ENCODE assay signal across 8 mouse cellular contexts in genomic region chr6:4086663-4087454, GRCm38 (mm10). TPM values are rescaled to one million over a fixed set of nuclear protein-coding genes. Genes with fewer than 3 reads are reported as not detected.
DNase-seq lines count a peak whose midpoint lies in the region; ATAC-seq and TF ChIP-seq lines count a peak whose summit lies in the region.

TSS of gene Bet1 (minus strand) at chr6:4086972.

- TF ChIP-seq CTCF in CH12.LX (conservative IDR thresholded peaks at IDR 0.05 in 1 of 2, IDR thresholded peaks at IDR 0.05 in 1 of 2; ENCODE audit: low read depth in 2 of 2, low read length in 2 of 2) = no peak

- 1% methylated on average over 24 of the region's 24 CpGs for whole genome bisulfite sequencing in forebrain, embryonic 11.5 days
- under 1% methylated on average over 24 of the region's 24 CpGs for WGBS in heart, embryonic 16.5 days
- WGBS in liver, embryonic 15.5 days (ENCODE audit: insufficient replicate concordance) = 2% methylated on average over 24 of the region's 24 CpGs
- WGBS in neural tube, embryonic 12.5 days = 1% methylated on average over 24 of the region's 24 CpGs

- no peak for TF ChIP-seq RAD21 in CH12.LX (IDR thresholded peaks at IDR 0.05; ENCODE audit: low read depth, low read length)

- H3K4me3 ChIP-seq in CH12.LX (replicated peaks in 1 of 3; ENCODE audit: low read depth in 2 of 3, low read length in 2 of 3, poor library complexity in 1 of 3) = peak within 1 kb of the TSS; percentile 66 to 98 (median 71)
- H3K4me3 ChIP-seq in forebrain, embryonic 11.5 days (ENCODE audit: low read depth, low read length) = peak within 1 kb of the TSS; percentile 61
- peak within 1 kb of the TSS; percentile 92 for H3K4me3 ChIP-seq in heart, embryonic 16.5 days (ENCODE audit: low read length)
- peak within 1 kb of the TSS; percentile 81 for H3K4me3 ChIP-seq in liver, embryonic 15.5 days (replicated peaks)
- peak within 1 kb of the TSS; percentile 73 for H3K4me3 ChIP-seq in neural tube, embryonic 12.5 days

- no peak within 1 kb of the TSS for H3K27ac ChIP-seq in CH12.LX (ENCODE audit: insufficient read depth, low read depth)
- no peak within 1 kb of the TSS for H3K27ac ChIP-seq in forebrain, embryonic 11.5 days (ENCODE audit: low read depth, low read length)
- H3K27ac ChIP-seq in heart, embryonic 16.5 days (ENCODE audit: low read length) = peak within 1 kb of the TSS; percentile 37
- H3K27ac ChIP-seq in liver, embryonic 15.5 days (replicated peaks) = peak within 1 kb of the TSS; percentile 76
- no peak within 1 kb of the TSS for H3K27ac ChIP-seq in neural tube, embryonic 12.5 days

- peak within 1 kb of the TSS; percentile 39 for H3K9ac ChIP-seq in CH12.LX (ENCODE audit: insufficient read depth, low read depth)
- H3K9ac ChIP-seq in forebrain, embryonic 11.5 days (ENCODE audit: low read length) = peak within 1 kb of the TSS; percentile 59
- peak within 1 kb of the TSS; percentile 87 for H3K9ac ChIP-seq in heart, embryonic 16.5 days (ENCODE audit: low read length)
- H3K9ac ChIP-seq in liver, embryonic 15.5 days = peak within 1 kb of the TSS; percentile 71
- peak within 1 kb of the TSS; percentile 64 for H3K9ac ChIP-seq in neural tube, embryonic 12.5 days

- TF ChIP-seq EP300 in CH12.LX (IDR thresholded peaks at IDR 0.05; ENCODE audit: low read length) = no peak

- no peaks in the 10 kb centered on the region for H3K9me3 ChIP-seq in CH12.LX (replicated peaks; ENCODE audit: low read length)
- no peaks in the 10 kb centered on the region for H3K9me3 ChIP-seq in forebrain, embryonic 11.5 days (ENCODE audit: control insufficient read depth, low read length)
- no peaks in the 10 kb centered on the region for H3K9me3 ChIP-seq in heart, embryonic 16.5 days (replicated peaks; ENCODE audit: control insufficient read depth, low read length)
- no peaks in the 10 kb centered on the region for H3K9me3 ChIP-seq in liver, embryonic 15.5 days (replicated peaks)
- H3K9me3 ChIP-seq in neural tube, embryonic 12.5 days = no peaks in the 10 kb centered on the region

- TF ChIP-seq POLR2A in CH12.LX (IDR thresholded peaks at IDR 0.05; ENCODE audit: low read depth, low read length) = peak; percentile 71

- dilution Hi-C loops in CH12.LX (cut with MboI; ENCODE audit: extremely low pct_ligation_motif_present, extremely low pct_unique_long_range_greater_than_20kb, low sequenced_read_pairs) = no loop called here

- peaks cover 8% of the 10 kb centered on the region for H3K79me2 ChIP-seq in CH12.LX (replicated peaks; ENCODE audit: control insufficient read depth, extremely low read depth, insufficient read depth, poor library complexity, severe bottlenecking)

- peak; percentile 97 for DNase-seq in CH12.LX (ENCODE audit: extremely low read depth)
- peak; percentile 90 for DNase-seq in c-Kit-positive CD71-positive TER-119-negative erythroid progenitor cells, embryonic 14.5 days (ENCODE audit: low read depth)
- peak; percentile 90 for DNase-seq in forebrain, embryonic 11.5 days (ENCODE audit: low spot score)
- DNase-seq in kidney, postnatal 36 days = peak; percentile 94 to 97
- DNase-seq in telencephalon, adult 2 months (ENCODE audit: low read depth, low spot score) = peak; percentile 94

- peak within 1 kb of the TSS; percentile 89; the same call in 1 of the 2 replicates for H3K4me2 ChIP-seq in CH12.LX (ENCODE audit: insufficient read depth, low read depth, poor library complexity, severe bottlenecking)
- H3K4me2 ChIP-seq in forebrain, embryonic 11.5 days (ENCODE audit: low read depth, low read length, severe bottlenecking) = peak within 1 kb of the TSS; percentile 58
- H3K4me2 ChIP-seq in heart, embryonic 16.5 days (ENCODE audit: low read depth, low read length) = peak within 1 kb of the TSS; percentile 75
- peak within 1 kb of the TSS; percentile 60 for H3K4me2 ChIP-seq in liver, embryonic 15.5 days
- H3K4me2 ChIP-seq in neural tube, embryonic 12.5 days (replicated peaks) = peak within 1 kb of the TSS; percentile 56

- peaks cover 0 to 13% of the 10 kb centered on the region in 2 experiments; a peak in 1 of 4 replicates for H3K4me1 ChIP-seq in CH12.LX (ENCODE audit: control insufficient read depth in 1 of 2, insufficient read depth in 2 of 2)
- no peaks in the 10 kb centered on the region for H3K4me1 ChIP-seq in forebrain, embryonic 11.5 days (replicated peaks; ENCODE audit: control insufficient read depth, insufficient read depth, low read length)
- H3K4me1 ChIP-seq in heart, embryonic 16.5 days (ENCODE audit: control insufficient read depth, insufficient read depth, low read length) = 0 out of 2 replicates have a peak, but pooled peaks cover 2% of the 10 kb centered on the region
- peaks cover 3% of the 10 kb centered on the region; the same call in 1 of the 2 replicates for H3K4me1 ChIP-seq in liver, embryonic 15.5 days (replicated peaks)
- H3K4me1 ChIP-seq in neural tube, embryonic 12.5 days = no peaks in the 10 kb centered on the region

- peak; percentile 99 for ATAC-seq in forebrain, embryonic 11.5 days (replicated peaks; ENCODE audit: low FRiP score)
- ATAC-seq in heart, embryonic 16.5 days (replicated peaks; ENCODE audit: extremely low read depth, insufficient read depth, low FRiP score) = peak; percentile 100
- peak; percentile 99 for ATAC-seq in liver, embryonic 15.5 days (ENCODE audit: insufficient read depth)
- peak; percentile 100 for ATAC-seq in neural tube, embryonic 12.5 days (ENCODE audit: low FRiP score, low read depth)

- H3K36me3 ChIP-seq in CH12.LX (replicated peaks in 1 of 2; ENCODE audit: control insufficient read depth in 1 of 2, insufficient read depth in 1 of 2, low read length in 1 of 2) = peaks cover 0 to 6% of the 10 kb centered on the region in 2 experiments
- H3K36me3 ChIP-seq in forebrain, embryonic 11.5 days (ENCODE audit: control insufficient read depth, insufficient read depth, low read length) = no peaks in the 10 kb centered on the region
- 0 out of 2 replicates have a peak, but pooled peaks cover 2% of the 10 kb centered on the region for H3K36me3 ChIP-seq in heart, embryonic 16.5 days (ENCODE audit: control insufficient read depth, insufficient read depth)
- no peaks in the 10 kb centered on the region for H3K36me3 ChIP-seq in liver, embryonic 15.5 days (replicated peaks)
- no peaks in the 10 kb centered on the region for H3K36me3 ChIP-seq in neural tube, embryonic 12.5 days

- H3K27me3 ChIP-seq in CH12.LX (replicated peaks) = no peaks in the 10 kb centered on the region
- H3K27me3 ChIP-seq in forebrain, embryonic 11.5 days (ENCODE audit: control insufficient read depth, insufficient read depth, low read length) = no peaks in the 10 kb centered on the region
- no peaks in the 10 kb centered on the region for H3K27me3 ChIP-seq in heart, embryonic 16.5 days (ENCODE audit: control insufficient read depth, insufficient read depth, low read length)
- no peaks in the 10 kb centered on the region for H3K27me3 ChIP-seq in liver, embryonic 15.5 days
- no peaks in the 10 kb centered on the region for H3K27me3 ChIP-seq in neural tube, embryonic 12.5 days (replicated peaks)

- in situ Hi-C loops in CH12.LX (cut with MboI; ENCODE audit: low pct_ligation_motif_present, low pct_unique_long_range_greater_than_20kb, low sequenced_read_pairs) = no loop called here

TF ChIP-seq in CH12.LX, 34 proteins besides CTCF, POLR2A, EP300 and RAD21 (continues in another document):
- peak; percentile 59 for TF ChIP-seq TBP (conservative IDR thresholded peaks at IDR 0.05; ENCODE audit: low read depth, low read length)
- no peak for TF ChIP-seq POLR2AphosphoS2 (IDR thresholded peaks at IDR 0.05; ENCODE audit: low read depth, low read length)
- 0 out of 2 replicates have a peak, but pooled peaks have one; percentile 61 for TF ChIP-seq NELFE (IDR thresholded peaks at IDR 0.05; ENCODE audit: low read depth, low read length)
- no peak for TF ChIP-seq ZC3H11A (IDR thresholded peaks at IDR 0.05; ENCODE audit: low read depth, low read length)
- 0 out of 2 replicates have a peak, but pooled peaks have one; percentile 45 for TF ChIP-seq NRF1 (IDR thresholded peaks at IDR 0.05; ENCODE audit: low read depth, low read length)
- no peak for TF ChIP-seq PAX5 (IDR thresholded peaks at IDR 0.05; ENCODE audit: low read length)
- TF ChIP-seq ETS1 (conservative IDR thresholded peaks at IDR 0.05; ENCODE audit: low read depth, low read length) = 0 out of 2 replicates have a peak, but pooled peaks have one; percentile 10
- no peak for TF ChIP-seq USF2 (conservative IDR thresholded peaks at IDR 0.05; ENCODE audit: low read depth, low read length)
- TF ChIP-seq HCFC1 (IDR thresholded peaks at IDR 0.05; ENCODE audit: low read depth, low read length) = peak; percentile 98
- TF ChIP-seq MAFK (IDR thresholded peaks at IDR 0.05; ENCODE audit: insufficient replicate concordance, low read length) = peak; percentile 38; the same call in 1 of the 2 replicates
- TF ChIP-seq USF1 (IDR thresholded peaks at IDR 0.05; ENCODE audit: low read depth, low read length) = no peak
- TF ChIP-seq IRF4 (IDR thresholded peaks at IDR 0.05; ENCODE audit: low read depth, low read length) = peak; percentile 70
- TF ChIP-seq UBTF (IDR thresholded peaks at IDR 0.05; ENCODE audit: low read depth, low read length) = no peak
- TF ChIP-seq CHD2 (IDR thresholded peaks at IDR 0.05; ENCODE audit: low read length) = 0 out of 2 replicates have a peak, but pooled peaks have one; percentile 52
- no peak for TF ChIP-seq E2F4 (IDR thresholded peaks at IDR 0.05; ENCODE audit: insufficient replicate concordance, low read depth, low read length)
- TF ChIP-seq GABPA (IDR thresholded peaks at IDR 0.05; ENCODE audit: insufficient replicate concordance, low read depth, low read length) = peak; percentile 87; the same call in 1 of the 2 replicates
- no peak for TF ChIP-seq BHLHE40 (IDR thresholded peaks at IDR 0.05; ENCODE audit: low read depth, low read length)
- no peak for TF ChIP-seq MYC (IDR thresholded peaks at IDR 0.05; ENCODE audit: low read depth, low read length)
- no peak for TF ChIP-seq ZNF384 (IDR thresholded peaks at IDR 0.05; ENCODE audit: low read depth, low read length)
- TF ChIP-seq MAZ (IDR thresholded peaks at IDR 0.05; ENCODE audit: low read depth, low read length) = 0 out of 2 replicates have a peak, but pooled peaks have one; percentile 51
- TF ChIP-seq ELF1 (IDR thresholded peaks at IDR 0.05; ENCODE audit: low read depth, low read length) = peak; percentile 90
- TF ChIP-seq MAX (IDR thresholded peaks at IDR 0.05; ENCODE audit: low read length) = peak; percentile 74; the same call in 1 of the 2 replicates

RNA-seq across cellular contexts. Expression of gene Bet1, which starts in this region (rescaled TPM):
- total RNA-seq in CH12.LX (2012; rRNA removed) (35.2 and 36.3 TPM in 2 replicates), CH12.LX (2014; rRNA removed) (70.3 and 79.4 TPM in 2 replicates)
- 40.0 and 58.1 TPM in 2 replicates for polyA plus RNA-seq in CH12.LX (2012; ENCODE audit: insufficient read length, low read depth)
- 49.9 and 62.2 TPM in 2 replicates for polyA plus RNA-seq in forebrain, embryonic 11.5 days (2014; fragmentation: Nextera tagmentation; extraction: Ambion mirVana)
- polyA plus RNA-seq in heart, embryonic 16.5 days (2015; fragmentation: Nextera tagmentation; extraction: Ambion mirVana) = 39.7 and 48.6 TPM in 2 replicates
- 34.3 and 37.7 TPM in 2 replicates for polyA plus RNA-seq in liver, embryonic 15.5 days (2015; fragmentation: Nextera tagmentation; extraction: Ambion mirVana)
- 45.1 and 54.6 TPM in 2 replicates for polyA plus RNA-seq in neural tube, embryonic 12.5 days (2016; fragmentation: Nextera tagmentation; extraction: Ambion mirVana)

Comparison
In these comparisons a context has a peak if more than half of its experiments do, and no peak if none do; other contexts are left out.
1. H3K27ac ChIP-seq: peak in heart, embryonic 16.5 days (single experiment) and liver, embryonic 15.5 days (single experiment); none in CH12.LX (single experiment), forebrain, embryonic 11.5 days (single experiment) and neural tube, embryonic 12.5 days (single experiment).
2. Peak in every context shown above with its lines, with median percentiles within 50 percentile points of each other: DNase-seq, H3K4me2 ChIP-seq, H3K4me3 ChIP-seq, H3K9ac ChIP-seq and ATAC-seq.